Mouse (Mus musculus): ENCODE measurements around the gene Lnp1. TPM values are rescaled to one million over a fixed set of nuclear protein-coding genes. Genes with fewer than 3 reads are reported as not detected.
A peak's percentile ranks its signal among the peaks of the same experiment; 100 is the strongest.
"Not testable (repeated sequence)": the region's sequence is repeated elsewhere in the genome, so short reads cannot be mapped to it uniquely, and the experiment has no call there.

The Lnp1 gene
- not detected in 2 replicates for polyA plus RNA-seq (2016; fragmentation: Nextera tagmentation; extraction: Ambion mirVana)

GRCm38 (mm10) chr16:56928023-56928422, at the start of gene Lnp1:
Lnp1 (minus strand) TSS chr16:56928061.
- no peak within 1 kb of the TSS for H3K4me3 ChIP-seq
- no peaks in the 10 kb centered on the region for H3K4me1 ChIP-seq
- no peak within 1 kb of the TSS for H3K4me2 ChIP-seq (replicated peaks)
- no peaks in the 10 kb centered on the region for H3K36me3 ChIP-seq
- H3K27me3 ChIP-seq (replicated peaks), result no peaks in the 10 kb centered on the region
- 75% methylated on average over 3 of the region's 3 CpGs for WGBS
- H3K9me3 ChIP-seq, result no peaks in the 10 kb centered on the region
- no peak within 1 kb of the TSS for H3K27ac ChIP-seq
- no peak for ATAC-seq (ENCODE audit: low FRiP score, low read depth)
- H3K9ac ChIP-seq, result no peak within 1 kb of the TSS

DNA sequence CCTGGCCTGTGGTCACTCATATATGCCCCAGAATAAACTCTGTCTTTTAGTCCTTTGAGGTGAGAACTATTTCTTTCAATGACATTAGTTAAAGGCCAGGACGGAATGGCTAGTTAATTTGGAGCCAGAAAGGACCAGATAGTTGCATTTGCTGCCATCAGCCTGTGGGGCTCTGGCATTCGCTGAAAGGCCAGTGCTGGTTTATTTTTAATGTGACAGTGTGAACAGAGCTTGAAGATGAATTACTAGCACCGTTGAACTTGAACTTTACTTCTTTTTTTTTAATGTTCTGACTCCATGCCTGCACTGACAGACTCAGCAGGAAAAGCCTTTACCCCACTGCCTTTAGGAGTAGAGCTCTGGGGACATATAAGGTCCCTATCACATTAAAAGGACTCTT, 46.8 kb upstream of the Lnp1 start:
- H3K27ac ChIP-seq, result no peak overlapping the region
- 69% methylated on average over 3 of the region's 3 CpGs for WGBS

GRCm38 (mm10) chr16:56958311-56958710, 30.4 kb upstream of the Lnp1 start:
- not testable (repeated sequence) for H3K9me3 ChIP-seq; H3K27ac ChIP-seq; H3K27me3 ChIP-seq (replicated peaks); ATAC-seq (ENCODE audit: low FRiP score, low read depth); H3K4me1 ChIP-seq; H3K4me3 ChIP-seq; H3K36me3 ChIP-seq; H3K4me2 ChIP-seq (replicated peaks); H3K9ac ChIP-seq
- 93% methylated on average over 2 of the region's 2 CpGs for WGBS

More for the DNA sequence above, 46.8 kb upstream of the Lnp1 start:
- no peak overlapping the region for H3K4me3 ChIP-seq
- no peaks in the 10 kb centered on the region for H3K27me3 ChIP-seq (replicated peaks)
- no peaks in the 10 kb centered on the region for H3K9me3 ChIP-seq
- H3K36me3 ChIP-seq, result no peaks in the 10 kb centered on the region
- no peak overlapping the region for H3K9ac ChIP-seq
- H3K4me2 ChIP-seq (replicated peaks), result no peak overlapping the region
- H3K4me1 ChIP-seq, result no peaks in the 10 kb centered on the region
- no peak for ATAC-seq (ENCODE audit: low FRiP score, low read depth)

DNA sequence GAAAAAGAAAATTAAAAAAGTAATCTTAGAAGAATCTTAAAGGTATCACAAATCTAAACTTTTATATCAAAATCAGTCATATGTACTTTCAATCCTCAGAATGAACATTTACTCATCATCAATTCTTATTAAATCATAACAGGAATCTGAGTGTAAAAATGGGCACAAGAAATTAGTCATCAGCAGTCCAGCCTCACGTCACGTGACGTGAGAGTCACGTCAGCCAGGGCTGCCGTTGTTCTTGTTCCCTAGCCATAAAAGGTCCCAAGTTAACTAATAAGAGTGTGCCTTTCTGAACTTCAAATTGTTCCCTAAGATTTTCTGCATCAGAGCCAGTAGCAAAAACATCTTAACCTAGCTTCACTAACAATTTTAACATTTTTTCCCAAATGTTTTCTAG, 21.2 kb upstream of the Lnp1 start:
- 93% methylated on average over 5 of the region's 5 CpGs for WGBS
- ATAC-seq (ENCODE audit: low FRiP score, low read depth), result no peak
- H3K9ac ChIP-seq, result no peak overlapping the region
- H3K4me3 ChIP-seq, result no peak overlapping the region
- H3K36me3 ChIP-seq, result no peaks in the 10 kb centered on the region
- H3K27me3 ChIP-seq (replicated peaks), result no peaks in the 10 kb centered on the region
- no peak overlapping the region for H3K27ac ChIP-seq
- H3K9me3 ChIP-seq, result no peaks in the 10 kb centered on the region
- no peak overlapping the region for H3K4me2 ChIP-seq (replicated peaks)
- no peaks in the 10 kb centered on the region for H3K4me1 ChIP-seq

DNA sequence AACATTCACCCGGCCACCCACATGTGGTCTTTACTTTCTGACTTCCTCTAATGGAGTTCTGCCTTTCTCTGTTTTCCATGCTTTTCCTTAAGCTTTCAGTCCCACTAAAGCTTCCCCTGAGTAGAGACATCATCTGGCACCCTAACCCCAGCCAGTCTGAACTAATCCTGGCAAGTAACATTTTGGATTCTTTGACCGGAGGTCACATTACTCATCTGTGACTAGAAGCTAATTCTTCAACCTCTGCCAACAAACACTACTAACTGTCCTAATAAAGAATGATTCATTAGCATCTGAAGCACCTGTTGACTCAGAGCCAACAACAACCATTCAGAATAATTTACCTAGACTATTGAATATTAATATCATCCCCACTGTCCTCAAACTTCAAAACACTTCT, 14.5 kb upstream of the Lnp1 start:
- Histone ChIP-seq H3K4me3 (no peak overlapping the region), H3K9ac (no peak overlapping the region), H3K4me1 (no peaks in the 10 kb centered on the region), H3K9me3 (no peaks in the 10 kb centered on the region), H3K27ac (no peak overlapping the region), H3K36me3 (no peaks in the 10 kb centered on the region), H3K27me3 (replicated peaks) (no peaks in the 10 kb centered on the region), H3K4me2 (replicated peaks) (no peak overlapping the region)
- no peak for ATAC-seq (ENCODE audit: low FRiP score, low read depth)
- 87% methylated on average over 2 of the region's 2 CpGs for WGBS

- Histone ChIP-seq H3K36me3 (no peaks in the 10 kb centered on the region), H3K9me3 (no peaks in the 10 kb centered on the region), H3K9ac (no peak overlapping the region), H3K4me2 (replicated peaks) (no peak overlapping the region), H3K27me3 (replicated peaks) (no peaks in the 10 kb centered on the region), H3K27ac (no peak overlapping the region), H3K4me3 (no peak overlapping the region), H3K4me1 (no peaks in the 10 kb centered on the region)
- peak; percentile 76 for ATAC-seq (ENCODE audit: low FRiP score, low read depth)
- 34% methylated on average over 8 of the region's 8 CpGs for WGBS
Observed at GRCm38 (mm10) chr16:56920102-56920657, 7.7 kb downstream of the Lnp1 start.

DNA sequence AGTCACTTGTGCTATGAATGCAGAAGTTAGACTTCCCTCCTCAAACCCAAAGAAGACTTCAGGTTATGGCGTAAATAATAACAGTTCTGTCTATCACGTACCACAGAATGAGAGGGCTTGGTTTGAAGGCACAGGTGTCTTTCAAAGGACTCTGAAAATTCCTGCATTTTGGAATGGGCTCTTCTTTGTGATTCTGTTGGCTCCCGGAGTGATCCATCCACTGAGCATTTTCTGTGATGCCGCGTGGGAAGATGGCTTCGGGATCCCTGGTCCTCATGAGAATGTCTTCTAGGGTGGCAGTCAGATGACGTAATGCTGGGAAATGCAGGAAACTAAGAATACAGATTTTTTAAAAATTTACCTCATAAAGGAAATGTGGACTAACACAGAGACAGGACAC, 10.6 kb downstream of the Lnp1 start:
- Histone ChIP-seq H3K9me3 (no peaks in the 10 kb centered on the region), H3K36me3 (no peaks in the 10 kb centered on the region), H3K27ac (no peak overlapping the region), H3K4me2 (replicated peaks) (no peak overlapping the region), H3K4me3 (no peak overlapping the region), H3K9ac (no peak overlapping the region), H3K4me1 (no peaks in the 10 kb centered on the region), H3K27me3 (replicated peaks) (no peaks in the 10 kb centered on the region)
- 91% methylated on average over 7 of the region's 7 CpGs for WGBS
- ATAC-seq (ENCODE audit: low FRiP score, low read depth), result no peak

- ATAC-seq (ENCODE audit: low FRiP score, low read depth), result no peak
- Histone ChIP-seq H3K36me3 (no peaks in the 10 kb centered on the region), H3K9ac (no peak overlapping the region), H3K4me1 (no peaks in the 10 kb centered on the region), H3K4me2 (replicated peaks) (no peak overlapping the region), H3K4me3 (no peak overlapping the region), H3K27ac (no peak overlapping the region), H3K27me3 (replicated peaks) (no peaks in the 10 kb centered on the region), H3K9me3 (no peaks in the 10 kb centered on the region)
- 83% methylated on average over 5 of the region's 5 CpGs for WGBS
Observed at GRCm38 (mm10) chr16:56908986-56909385, 18.9 kb downstream of the Lnp1 start.

- not testable (repeated sequence) for H3K4me3 ChIP-seq; H3K4me1 ChIP-seq; H3K27me3 ChIP-seq (replicated peaks); ATAC-seq (ENCODE audit: low FRiP score, low read depth); H3K4me2 ChIP-seq (replicated peaks); H3K27ac ChIP-seq; H3K36me3 ChIP-seq; H3K9ac ChIP-seq; H3K9me3 ChIP-seq
- 64% methylated on average over 3 of the region's 3 CpGs for WGBS
Observed at GRCm38 (mm10) chr16:56902206-56902605, 25.7 kb downstream of the Lnp1 start.

- Histone ChIP-seq H3K9ac (no peak overlapping the region), H3K4me1 (no peaks in the 10 kb centered on the region), H3K27me3 (replicated peaks) (no peaks in the 10 kb centered on the region), H3K4me2 (replicated peaks) (no peak overlapping the region), H3K27ac (no peak overlapping the region), H3K9me3 (no peaks in the 10 kb centered on the region), H3K36me3 (no peaks in the 10 kb centered on the region), H3K4me3 (no peak overlapping the region)
- no peak for ATAC-seq (ENCODE audit: low FRiP score, low read depth)
- WGBS, result 90% methylated on average over 5 of the region's 5 CpGs
Observed at GRCm38 (mm10) chr16:56891583-56891982, 36.3 kb downstream of the Lnp1 start.

DNA sequence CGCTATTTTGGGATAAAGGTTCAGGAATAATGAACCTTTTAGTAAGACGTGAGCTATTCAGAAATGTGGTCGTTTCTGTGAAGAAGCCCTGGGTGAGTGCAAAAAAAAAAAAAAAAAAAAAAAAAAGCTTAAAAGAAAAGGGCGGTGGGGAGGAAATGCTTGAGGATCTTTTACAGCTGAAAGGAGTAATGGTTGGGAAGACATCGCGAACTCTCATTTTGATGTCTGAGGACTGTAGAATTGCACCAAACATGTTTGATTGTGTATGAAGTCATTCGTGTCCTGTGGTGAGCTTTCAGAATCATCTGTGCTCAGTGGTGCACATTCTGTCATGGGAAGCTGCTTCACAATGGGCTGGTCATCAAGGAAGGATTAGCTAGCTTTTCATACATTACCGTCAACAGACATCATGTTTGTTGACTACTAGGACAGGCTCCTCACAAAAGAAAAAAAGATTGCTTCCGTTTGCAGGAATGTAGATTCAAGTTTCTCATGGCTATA, 41.2 kb downstream of the Lnp1 start:
- H3K4me3 ChIP-seq, result peak overlapping the region; percentile 39
- no peak overlapping the region for H3K9ac ChIP-seq
- H3K27ac ChIP-seq, result no peak overlapping the region
- no peaks in the 10 kb centered on the region for H3K27me3 ChIP-seq (replicated peaks)
- H3K9me3 ChIP-seq, result no peaks in the 10 kb centered on the region
- 31% methylated on average over 9 of the region's 9 CpGs for WGBS
- ATAC-seq (ENCODE audit: low FRiP score, low read depth), result peak; percentile 18; the same call in 1 of the 2 replicates
- no peaks in the 10 kb centered on the region for H3K36me3 ChIP-seq
- peak overlapping the region; percentile 70 for H3K4me2 ChIP-seq (replicated peaks)
- peaks cover 5% of the 10 kb centered on the region; the same call in 1 of the 2 replicates for H3K4me1 ChIP-seq

DNA sequence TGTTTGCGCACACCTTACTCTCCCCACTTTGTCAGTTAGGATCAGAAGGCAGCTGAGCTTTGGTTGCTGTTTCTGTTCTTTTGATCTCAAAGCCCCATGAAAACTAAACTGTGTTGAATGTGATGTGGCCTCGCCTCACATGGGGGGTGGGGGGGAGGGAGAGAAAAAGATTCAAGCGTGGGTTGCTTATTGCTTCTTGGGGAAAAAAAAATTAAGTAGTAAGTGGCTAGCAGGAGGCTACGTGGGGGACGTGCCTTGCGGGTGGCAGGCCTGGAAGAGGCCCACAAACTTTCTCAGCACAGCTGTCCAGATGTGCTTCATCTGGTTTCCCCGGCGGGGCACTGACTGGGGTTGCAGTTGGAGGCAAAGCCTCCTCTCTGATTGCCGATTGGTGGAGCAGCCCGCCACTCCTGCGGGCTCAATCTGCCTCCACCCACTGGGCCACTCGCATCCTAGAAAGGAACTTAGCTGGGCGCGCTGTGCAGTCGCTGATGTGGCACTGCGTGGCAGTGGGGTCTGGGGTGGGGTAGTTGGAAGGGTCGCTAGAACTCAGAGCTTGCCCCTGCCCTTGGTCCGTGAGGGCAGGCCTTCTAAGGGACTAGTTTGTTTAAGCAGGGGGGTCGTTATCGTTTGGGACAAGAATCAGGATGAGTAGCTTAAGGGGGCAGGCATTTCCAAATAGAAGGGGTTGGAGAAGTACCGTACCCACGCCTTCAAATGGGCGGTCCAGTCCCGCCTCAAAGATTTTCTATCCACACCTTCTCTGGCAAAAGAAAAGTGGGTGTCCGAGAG, 41.8 kb downstream of the Lnp1 start, which contains the start of gene Tmem45a:
Gene Tmem45a (minus strand): TSS at position 343 of the 792 bp plus-strand sequence.
- H3K4me1 ChIP-seq, result peaks cover 5% of the 10 kb centered on the region; the same call in 1 of the 2 replicates
- no peak within 1 kb of the TSS for H3K27ac ChIP-seq
- no peaks in the 10 kb centered on the region for H3K27me3 ChIP-seq (replicated peaks)
- H3K4me3 ChIP-seq, result peak within 1 kb of the TSS; percentile 39
- no peaks in the 10 kb centered on the region for H3K36me3 ChIP-seq
- no peaks in the 10 kb centered on the region for H3K9me3 ChIP-seq
- peak within 1 kb of the TSS; percentile 70 for H3K4me2 ChIP-seq (replicated peaks)
- ATAC-seq (ENCODE audit: low FRiP score, low read depth), result peak; percentile 98
- H3K9ac ChIP-seq, result no peak within 1 kb of the TSS
- WGBS, result 5% methylated on average over 25 of the region's 25 CpGs

Measured in neural tube, embryonic 12.5 days (tissue).